Mouse (Mus musculus): ENCODE measurements around the gene Nell1.

GRCm38 (mm10) chr7:50755516-50755915, 780.9 kb downstream of the Nell1 start:
- TF ChIP-seq POLR2A (IDR thresholded peaks at IDR 0.05; ENCODE audit: borderline replicate concordance, extremely low read depth, low read depth, low read length) (no peak), CTCF (IDR thresholded peaks at IDR 0.05; ENCODE audit: insufficient read depth, low read length) (no peak)

Data from lung, adult 2 months (tissue).